Mouse (Mus musculus) cerebellum, postnatal 10 days (tissue): ENCODE results near the gene Abcb4.

Source experiments
- DNase-seq, 2 experiments: peaks; one replicate each; pipeline ENCODE4 v3.0.0; 2021; ENCODE audit warnings: mixed read lengths in 2 of 2

Gene Abcb4

GRCm38 (mm10) chr5:8911567-8912198, 18.2 kb downstream of the Abcb4 start:
- DNase-seq, result no peak

DNA sequence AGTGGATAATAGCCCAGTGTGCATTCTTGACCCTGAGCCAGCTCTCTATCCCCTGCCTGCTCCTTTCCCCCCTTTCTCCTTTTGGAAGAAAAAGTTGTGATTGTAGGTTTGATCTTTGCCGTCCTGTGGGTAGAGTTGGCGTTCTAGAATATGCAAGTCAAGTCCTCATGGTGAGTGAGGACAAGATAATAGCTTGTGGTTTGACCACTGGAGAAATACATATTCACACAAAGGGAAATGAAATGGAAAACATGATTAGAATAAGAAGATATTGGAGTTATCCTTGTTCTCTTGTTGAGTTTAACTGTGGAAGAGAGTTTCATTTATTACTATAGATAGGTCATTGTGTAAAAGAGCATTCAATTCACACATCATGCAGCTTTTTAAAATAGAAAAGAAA, 22.9 kb downstream of the Abcb4 start:
- DNase-seq, result no peak

DNA sequence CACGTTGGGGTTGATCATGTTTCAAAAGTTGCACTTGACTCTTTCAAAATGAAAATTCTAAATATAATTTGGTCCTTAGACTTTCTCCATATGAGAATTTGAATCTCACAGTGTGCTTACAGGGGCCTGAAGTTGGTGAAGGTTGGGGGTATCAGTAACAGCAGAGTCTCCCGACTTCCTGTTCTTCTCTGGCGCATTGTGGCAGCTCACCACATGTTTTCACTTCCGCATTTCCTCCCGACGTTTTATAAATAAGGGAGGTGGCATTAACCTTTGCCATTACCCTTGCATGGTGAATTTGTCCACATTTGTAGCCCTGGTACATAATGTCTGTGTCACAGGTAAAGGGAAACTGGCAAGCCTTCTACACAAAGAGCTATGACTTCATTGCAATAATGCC, 23.6 kb downstream of the Abcb4 start:
- DNase-seq, result no peak

- DNase-seq, result no peak
Measured at GRCm38 (mm10) chr5:8928440-8928839, 34.9 kb downstream of the Abcb4 start.

- peak; percentile 16 to 31 for DNase-seq
Measured at GRCm38 (mm10) chr5:8937965-8938364, 44.4 kb downstream of the Abcb4 start.

- DNase-seq, result peak; percentile 12 to 39
Measured at GRCm38 (mm10) chr5:8941266-8941665, 47.7 kb downstream of the Abcb4 start.

DNA sequence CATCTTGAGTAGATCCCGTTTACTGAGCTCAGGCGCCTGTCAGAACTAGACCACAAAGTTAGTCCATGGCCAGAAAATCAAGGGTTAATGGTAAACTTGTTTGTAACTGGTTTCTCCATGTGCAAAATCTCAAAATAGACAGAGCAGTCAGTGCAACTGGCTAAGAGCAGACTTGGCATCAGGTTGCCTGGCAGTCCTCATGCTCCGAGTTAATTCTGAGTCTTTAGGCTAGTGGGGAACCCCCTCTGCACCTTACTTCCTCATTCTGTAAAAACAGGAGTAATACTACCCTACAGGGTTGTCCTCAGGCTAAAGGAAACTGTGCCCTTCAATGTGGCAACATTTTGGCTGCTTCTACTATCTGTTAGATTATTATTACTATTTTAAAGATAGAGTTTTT, 50.3 kb downstream of the Abcb4 start:
- DNase-seq, result no peak

DNA sequence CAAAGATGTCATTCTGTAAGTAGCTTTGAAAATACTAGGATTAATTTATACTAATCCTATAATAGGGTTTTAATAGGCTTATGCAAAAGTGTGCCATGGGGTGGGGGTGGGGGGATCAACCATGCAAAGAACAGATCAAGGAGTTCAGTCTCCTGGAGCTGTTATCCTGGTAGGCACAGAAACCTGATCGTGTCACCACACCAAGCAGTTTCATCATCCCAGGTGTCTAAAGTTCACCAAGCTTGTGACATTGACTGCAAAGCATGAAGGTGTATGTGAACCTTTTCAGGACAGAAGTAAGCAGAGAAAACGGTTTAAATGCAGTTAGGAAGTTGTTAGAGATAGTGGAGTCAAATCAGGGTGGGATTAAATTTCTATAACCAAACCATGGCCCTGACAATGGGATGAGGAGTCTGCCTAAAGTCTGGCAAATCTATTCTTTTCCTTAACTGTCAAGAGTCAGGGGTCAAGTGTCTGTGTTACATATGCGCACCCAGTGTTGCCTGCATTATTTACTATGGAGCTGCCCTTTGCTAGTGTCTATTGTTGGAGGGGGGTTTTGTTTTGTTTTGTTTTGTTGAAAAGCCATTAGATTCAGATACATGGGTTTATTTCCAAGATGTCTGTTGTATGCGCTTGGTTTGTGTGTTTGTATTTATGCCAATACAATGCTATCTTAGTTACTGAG, 54.0 kb downstream of the Abcb4 start:
- DNase-seq, result no peak

DNA sequence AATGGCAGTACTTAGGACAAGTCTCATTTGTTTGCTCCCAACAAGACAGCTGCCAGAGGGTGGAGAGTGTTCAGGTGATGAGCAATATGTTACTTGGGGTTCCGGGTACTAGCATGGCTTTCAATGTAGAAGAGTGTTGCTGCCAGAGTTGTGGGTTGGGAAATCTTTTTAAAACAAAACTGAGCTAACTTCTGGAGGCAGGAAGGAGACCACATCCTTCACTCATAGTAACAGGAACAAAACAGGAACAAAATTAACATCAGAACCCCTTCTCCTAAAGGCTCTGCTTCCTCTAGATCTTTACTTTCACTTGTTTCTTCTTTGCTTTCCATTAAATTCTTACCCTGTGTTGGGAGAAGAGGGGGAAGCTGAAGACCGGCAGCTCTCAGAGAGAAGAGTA, 60.1 kb downstream of the Abcb4 start:
- DNase-seq, result no peak

DNA sequence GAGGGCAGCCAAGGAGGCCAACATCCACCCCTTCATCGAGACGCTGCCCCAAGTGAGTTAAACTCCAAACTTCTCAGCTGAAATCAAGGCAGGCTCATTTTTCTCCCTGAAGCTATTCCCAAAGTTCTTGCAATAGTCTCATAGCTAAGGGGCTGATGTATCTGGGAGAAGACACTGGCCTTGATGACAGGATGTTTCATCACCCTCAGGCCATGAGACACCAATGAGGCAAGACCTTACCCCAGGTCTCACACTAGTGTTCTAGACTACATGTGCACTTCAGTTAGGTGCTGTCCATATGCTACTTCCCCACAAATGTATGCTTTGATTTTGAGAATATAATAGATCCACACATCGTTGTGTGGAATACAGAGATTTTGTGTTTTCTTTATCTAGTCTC, 62.0 kb downstream of the Abcb4 start:
- no peak for DNase-seq

DNA sequence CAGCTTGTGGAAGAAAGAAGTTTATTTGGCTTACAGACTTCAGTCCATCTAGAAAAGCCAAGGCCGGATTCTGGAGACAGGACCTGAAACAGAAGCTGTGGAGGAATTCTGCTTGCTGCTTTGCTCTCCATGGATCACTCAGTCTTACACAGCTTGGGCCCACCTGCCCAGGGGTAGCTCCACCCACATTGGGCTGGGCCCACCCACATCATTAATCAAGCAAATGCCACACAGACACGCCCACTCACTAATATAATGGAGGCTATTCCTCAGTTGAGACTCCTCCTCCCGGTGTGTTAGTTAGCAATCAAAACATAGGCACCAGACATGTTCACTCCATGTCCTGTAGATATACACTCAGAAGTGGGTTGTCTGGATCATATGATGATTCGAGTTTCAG, 67.0 kb downstream of the Abcb4 start:
- no peak for DNase-seq

DNA sequence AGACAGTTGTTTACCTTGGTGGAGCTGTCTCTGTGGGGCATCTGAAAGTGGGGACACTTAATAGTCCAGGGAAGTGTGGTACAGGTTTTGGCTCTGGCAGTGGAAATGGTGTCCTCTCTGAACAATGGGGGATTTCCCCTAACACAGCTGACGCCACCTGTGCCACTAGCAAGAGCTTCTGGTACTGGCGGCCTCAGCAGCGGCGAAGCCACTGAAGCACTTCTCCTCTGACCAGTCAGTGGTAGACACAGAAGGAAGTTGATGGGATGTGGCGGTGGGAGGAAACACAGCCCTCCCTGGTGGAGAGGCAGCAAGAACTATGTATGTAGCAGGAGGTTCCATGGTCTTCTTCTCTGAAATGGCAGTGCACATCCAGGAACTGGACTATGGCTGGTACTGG, 71.0 kb downstream of the Abcb4 start:
- DNase-seq, result no peak

GRCm38 (mm10) chr5:8970694-8971093, 77.2 kb downstream of the Abcb4 start:
- DNase-seq, result no peak

DNA sequence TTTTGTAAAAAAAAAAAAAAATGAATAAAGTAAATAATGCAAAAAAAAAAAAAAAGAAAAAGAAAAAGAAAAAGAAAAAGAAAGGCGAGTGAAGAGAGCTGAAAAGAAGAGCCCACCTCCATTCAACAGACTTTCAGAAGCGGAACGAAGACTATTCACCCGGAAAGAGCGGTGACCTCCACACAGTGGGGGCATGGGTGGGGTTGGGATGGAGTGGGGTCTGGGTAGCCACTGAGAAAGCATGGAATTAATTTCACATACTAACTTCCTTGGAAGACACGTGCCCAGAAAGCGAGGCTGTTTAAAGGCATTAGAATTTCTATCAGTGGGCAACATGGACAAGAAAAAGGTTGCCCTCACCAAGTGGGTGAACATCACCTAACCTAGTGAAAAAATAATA, 78.8 kb downstream of the Abcb4 start:
- DNase-seq, result no peak

DNA sequence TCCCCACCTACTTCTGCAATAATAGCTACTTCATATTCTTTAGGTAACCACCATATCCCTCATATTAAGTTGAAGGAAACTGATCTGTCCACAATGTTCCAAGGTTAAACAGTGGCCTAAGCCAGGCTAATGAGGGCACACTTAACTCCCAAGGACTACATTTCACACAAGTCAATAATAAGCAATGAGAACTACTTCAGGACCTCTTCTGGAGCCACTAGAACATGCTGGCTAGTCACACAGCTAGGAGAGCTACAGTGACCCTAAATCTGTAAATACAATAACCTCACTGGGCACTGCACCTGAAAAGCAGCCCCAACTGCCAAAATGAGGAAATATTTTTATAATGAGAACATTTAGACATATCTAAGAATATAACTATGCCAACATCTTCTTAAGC, 81.2 kb downstream of the Abcb4 start:
- no peak for DNase-seq

DNA sequence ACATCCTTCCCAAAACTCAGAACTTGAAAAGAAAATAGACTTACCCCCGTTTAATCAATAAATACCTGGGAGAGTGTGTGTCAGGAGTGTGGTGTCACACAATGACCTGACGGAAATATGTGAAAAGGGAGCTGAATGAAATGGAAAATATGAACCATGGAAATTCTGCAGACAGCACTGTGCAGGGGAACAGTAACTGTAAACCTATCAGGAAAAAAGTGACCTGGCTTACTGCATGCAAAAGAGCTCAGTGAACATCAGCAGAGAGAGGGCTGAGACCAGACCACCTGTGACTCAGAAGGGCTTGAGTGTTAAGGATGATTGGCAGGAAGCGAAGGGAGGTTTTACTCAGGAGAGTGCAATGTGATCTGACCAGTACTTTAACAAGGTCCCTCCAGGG, 92.0 kb downstream of the Abcb4 start:
- no peak for DNase-seq

GRCm38 (mm10) chr5:8987925-8988324, 94.4 kb downstream of the Abcb4 start:
- peak in 1 of 2 experiments; percentile 8 for DNase-seq

DNA sequence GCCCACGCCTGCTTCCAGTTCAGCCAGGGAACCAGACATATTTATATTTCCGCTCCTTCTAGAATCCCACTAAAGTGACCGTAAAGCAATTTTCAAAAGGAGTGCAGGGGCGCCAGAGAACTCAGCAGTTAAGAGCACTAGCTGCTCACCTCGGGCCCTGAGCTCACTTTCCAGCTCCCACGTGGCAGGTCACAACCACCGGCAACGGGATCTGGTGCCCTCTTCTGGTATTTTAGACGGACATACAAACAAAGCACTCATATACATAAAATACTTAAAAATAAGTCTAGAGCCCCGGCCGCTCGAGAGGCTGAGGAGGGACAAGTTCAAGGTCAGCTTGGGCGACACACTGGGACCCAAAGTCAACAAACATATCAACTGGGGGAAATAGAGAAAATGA, 97.0 kb downstream of the Abcb4 start:
- no peak for DNase-seq

DNA sequence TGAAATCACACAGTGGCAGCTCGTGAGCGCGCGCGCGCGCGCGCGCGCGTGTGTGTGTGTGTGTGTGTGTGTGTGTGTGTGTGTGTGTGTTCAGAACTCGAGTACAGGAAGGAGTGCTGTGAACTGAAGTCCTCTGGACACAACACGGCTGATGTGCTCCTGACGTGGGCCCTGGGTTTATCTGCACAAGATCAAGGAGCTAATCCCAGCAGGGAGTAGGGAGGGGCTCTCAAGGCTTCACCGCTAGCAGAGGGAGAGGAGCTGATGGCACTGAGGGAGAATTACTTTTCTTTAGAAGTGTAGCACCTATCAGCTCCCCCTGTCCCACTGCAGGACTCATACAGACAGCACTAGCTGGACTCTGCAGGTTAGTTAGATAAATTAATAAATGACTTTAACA, 98.1 kb downstream of the Abcb4 start:
- no peak for DNase-seq

DNA sequence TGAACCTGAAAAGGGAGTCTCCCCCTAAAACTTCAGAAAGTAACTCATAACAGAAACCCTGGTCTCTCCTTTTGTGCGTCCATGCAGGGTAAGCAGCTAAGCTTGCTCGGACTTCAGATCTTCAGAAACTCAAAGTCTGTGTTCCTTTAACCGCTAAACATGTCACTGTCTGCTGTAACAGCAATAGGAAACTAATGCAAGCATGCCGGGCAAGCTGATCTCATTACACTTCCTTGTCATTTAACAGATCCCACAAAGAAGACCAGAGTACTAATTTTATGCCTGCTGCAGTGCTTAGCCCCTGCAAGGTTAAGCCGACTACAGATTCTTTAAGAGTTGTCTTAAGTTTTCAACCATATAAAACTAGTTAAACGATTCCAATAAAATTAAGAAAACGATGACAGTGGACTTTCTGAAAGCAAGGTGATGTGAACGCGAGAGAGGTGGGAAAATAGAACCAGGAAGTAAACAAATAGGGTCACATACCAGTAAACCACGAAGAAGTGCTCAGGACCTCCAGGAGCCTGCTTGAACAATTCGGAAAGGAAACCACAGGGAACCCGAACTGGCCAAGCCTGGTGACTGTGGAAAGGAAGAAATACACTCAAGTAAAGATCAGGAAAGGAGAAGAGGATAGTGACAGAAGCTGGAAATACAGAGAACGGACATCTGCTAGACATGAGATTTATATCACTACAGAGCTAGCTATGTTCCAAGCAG, 102.6 kb downstream of the Abcb4 start:
- no peak for DNase-seq

DNA sequence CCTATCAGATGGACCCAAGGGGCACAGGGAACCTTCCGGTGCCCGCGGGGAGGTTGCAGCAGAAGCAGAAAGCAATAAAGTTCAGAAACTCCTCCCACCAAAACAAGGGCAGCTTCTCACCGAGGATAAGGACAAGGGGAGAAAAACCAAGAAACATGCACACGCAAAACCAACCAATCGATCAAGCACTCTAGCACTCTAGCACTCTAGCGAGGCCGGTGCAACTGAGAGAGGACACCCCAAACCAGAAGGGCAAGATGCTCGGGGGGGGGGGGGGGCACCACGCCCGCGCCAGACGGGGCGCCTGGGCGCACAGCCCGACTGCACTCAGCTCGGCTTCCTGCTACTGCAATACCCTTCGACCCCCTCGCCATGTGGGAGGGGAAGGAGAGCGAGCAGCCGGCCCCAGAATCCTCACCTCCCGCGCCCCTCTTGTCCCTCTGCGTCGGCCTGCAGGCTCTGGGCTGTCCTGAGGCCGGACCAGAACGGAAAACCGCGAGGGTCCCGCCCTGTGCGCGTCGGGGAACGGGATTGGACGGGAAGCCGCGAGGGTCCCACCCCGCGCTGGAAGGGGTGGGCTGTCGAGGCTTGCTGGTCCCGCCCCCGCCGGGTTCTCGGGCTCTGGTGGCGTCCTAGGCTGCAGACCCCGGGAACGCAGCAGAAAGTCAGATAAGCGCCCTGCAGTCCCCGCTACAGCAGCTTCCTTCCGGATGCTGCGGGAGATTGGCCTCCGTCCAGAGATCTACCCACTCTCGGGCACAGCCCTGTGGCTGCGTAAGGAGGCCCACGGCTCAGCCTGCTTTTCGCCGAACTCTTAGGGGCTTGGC, 103.4 kb downstream of the Abcb4 start, which contains the start of gene Crot:
TSS of gene Crot (minus strand) at position 639 of the 827 bp plus-strand sequence.
- peak; percentile 96 to 98 for DNase-seq

GRCm38 (mm10) chr5:8997513-8997895, 104.0 kb downstream of the Abcb4 start:
- peak in 1 of 2 experiments; percentile 83 for DNase-seq

DNA sequence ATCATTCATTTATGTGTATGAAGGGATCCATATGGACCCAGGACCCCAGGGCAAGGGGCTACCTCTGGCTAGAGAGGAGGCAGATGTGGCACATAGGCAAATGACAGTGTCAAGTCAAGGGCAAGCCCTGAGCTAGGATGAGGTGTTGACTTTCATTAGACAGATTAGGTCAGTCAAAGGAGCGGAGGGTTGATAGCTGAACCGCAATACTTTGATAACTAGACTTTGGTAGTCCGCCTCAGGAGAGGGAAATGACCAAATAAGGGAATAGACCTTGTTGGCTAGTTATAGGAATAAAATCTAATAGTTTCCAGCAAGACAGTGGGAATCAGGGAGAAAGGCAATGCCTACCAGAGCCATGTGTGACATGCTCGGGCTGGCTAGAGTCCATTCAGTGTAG, 105.6 kb downstream of the Abcb4 start:
- no peak for DNase-seq
